In the genomic region with DNA sequence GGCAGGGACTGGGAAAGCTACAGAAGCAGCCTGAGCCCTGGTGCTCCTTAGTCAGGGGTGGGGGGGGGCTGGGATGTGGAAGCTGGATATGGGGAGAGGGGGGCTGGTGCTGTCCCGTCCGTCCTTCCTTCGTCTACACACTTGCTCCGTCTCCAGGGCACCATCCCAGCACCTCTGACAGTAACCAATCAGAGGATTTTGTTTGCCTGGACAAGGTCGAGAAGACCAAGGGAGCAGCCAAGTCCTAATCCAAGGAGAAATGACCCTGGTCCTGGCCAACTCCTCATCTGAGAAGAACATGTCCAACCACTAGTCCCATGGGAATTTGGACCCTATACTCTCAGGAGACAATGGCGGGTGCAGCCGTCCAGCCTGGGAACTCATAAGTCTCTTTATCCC, we compare ENCODE assay signal across 10 mouse cellular contexts. TPM values are rescaled to one million over a fixed set of nuclear protein-coding genes. Genes with fewer than 3 reads are reported as not detected.
DNase-seq lines count a peak whose midpoint lies in the region; ATAC-seq and TF ChIP-seq lines count a peak whose summit lies in the region.
"Had no signal": no experiment of that assay in that cellular context is flagged by ENCODE, and none has a peak within 500 bp of the region (broad histone marks: within the 10 kb centered on the region; RNA-seq: fewer than 3 reads in every experiment).

No protein-coding gene starts in this region.

- no peak for TF ChIP-seq CTCF in liver, adult 2 months (IDR thresholded peaks at IDR 0.05; ENCODE audit: low read depth, low read length)

- DNase-seq in liver, adult 2 months (ENCODE audit: extremely low read depth, low read depth, low spot score): peak; percentile 9
- no peak for DNase-seq in liver, embryonic 11.5 days (ENCODE audit: low spot score)
- DNase-seq in heart, postnatal 10 days: peak; percentile 76 to 78
- DNase-seq in skeletal muscle tissue, adult 2 months (ENCODE audit: low read depth, low spot score): peak; percentile 77
- DNase-seq in urinary bladder, adult 18-20 months (ENCODE audit: low spot score in 2 of 2): no peak
- DNase-seq: cerebellum, adult 11-12 months; liver, embryonic 13.5 days had no signal

- intact Hi-C loops in heart, postnatal 10 days (cut with DNase I): no loop called here

- no peak overlapping the region for H3K4me3 ChIP-seq in liver, adult 2 months (ENCODE audit: insufficient read depth, low read depth, low read length)
- H3K4me3 ChIP-seq in liver, embryonic 11.5 days (ENCODE audit: low read depth, low read length): no peak overlapping the region
- H3K4me3 ChIP-seq in embryonic facial prominence, embryonic 15.5 days (replicated peaks): no peak overlapping the region
- H3K4me3 ChIP-seq: liver, embryonic 13.5 days had no signal

- H3K4me2 ChIP-seq in liver, embryonic 11.5 days: no peak overlapping the region
- H3K4me2 ChIP-seq in embryonic facial prominence, embryonic 15.5 days (replicated peaks): no peak overlapping the region
- H3K4me2 ChIP-seq: liver, embryonic 13.5 days had no signal

- no peaks in the 10 kb centered on the region for H3K9me3 ChIP-seq in liver, embryonic 11.5 days (ENCODE audit: control insufficient read depth, low read length)
- no peaks in the 10 kb centered on the region for H3K9me3 ChIP-seq in embryonic facial prominence, embryonic 15.5 days (replicated peaks)
- H3K9me3 ChIP-seq: liver, embryonic 13.5 days had no signal

- H3K79me2 ChIP-seq in liver, adult 2 months (ENCODE audit: control insufficient read depth, insufficient read depth, low read length): no peaks in the 10 kb centered on the region

- no peak overlapping the region for H3K9ac ChIP-seq in liver, adult 2 months (ENCODE audit: low read depth, low read length)
- H3K9ac ChIP-seq in liver, embryonic 11.5 days (ENCODE audit: low read depth, low read length): no peak overlapping the region
- H3K9ac ChIP-seq in embryonic facial prominence, embryonic 15.5 days: no peak overlapping the region
- H3K9ac ChIP-seq: liver, embryonic 13.5 days had no signal

- WGBS in liver, adult 2 months: 65% methylated on average over 7 of the region's 7 CpGs
- 50% methylated on average over 7 of the region's 7 CpGs for WGBS in liver, embryonic 11.5 days
- 63% methylated on average over 7 of the region's 7 CpGs for WGBS in embryonic facial prominence, embryonic 15.5 days

- no peaks in the 10 kb centered on the region for H3K36me3 ChIP-seq in liver, adult 2 months (ENCODE audit: control insufficient read depth, insufficient read depth, low read length)
- no peaks in the 10 kb centered on the region for H3K36me3 ChIP-seq in liver, embryonic 11.5 days (ENCODE audit: control insufficient read depth, insufficient read depth, low read length)
- H3K36me3 ChIP-seq in embryonic facial prominence, embryonic 15.5 days: no peaks in the 10 kb centered on the region
- H3K36me3 ChIP-seq: liver, embryonic 13.5 days had no signal

- no peak for ATAC-seq in liver, embryonic 11.5 days (replicated peaks; ENCODE audit: low FRiP score)
- ATAC-seq in embryonic facial prominence, embryonic 15.5 days (ENCODE audit: insufficient number of reproducible peaks, low FRiP score, low TSS enrichment, low read depth): 0 out of 2 replicates have a peak, but pooled peaks have one; percentile 16
- no peak for ATAC-seq in erythroid progenitor cell, adult 5-6 weeks (replicated peaks; ENCODE audit: low FRiP score, poor library complexity, severe bottlenecking)
- ATAC-seq: Patski had no signal

- peaks cover 4% of the 10 kb centered on the region; the same call in 1 of the 2 replicates for H3K4me1 ChIP-seq in liver, adult 2 months (ENCODE audit: control insufficient read depth, insufficient read depth, low read length)
- H3K4me1 ChIP-seq in liver, embryonic 11.5 days (replicated peaks; ENCODE audit: control insufficient read depth, insufficient read depth, low read length): no peaks in the 10 kb centered on the region
- peaks cover 15% of the 10 kb centered on the region for H3K4me1 ChIP-seq in embryonic facial prominence, embryonic 15.5 days
- H3K4me1 ChIP-seq: liver, embryonic 13.5 days had no signal

- no peaks in the 10 kb centered on the region for H3K27me3 ChIP-seq in liver, adult 2 months (ENCODE audit: control insufficient read depth, insufficient read depth, low read length)
- H3K27me3 ChIP-seq in liver, embryonic 11.5 days (replicated peaks; ENCODE audit: control insufficient read depth, insufficient read depth, low read length): peaks cover 4% of the 10 kb centered on the region
- H3K27me3 ChIP-seq in embryonic facial prominence, embryonic 15.5 days: no peaks in the 10 kb centered on the region
- H3K27me3 ChIP-seq: Patski had no signal

- TF ChIP-seq POLR2A in liver, adult 2 months (IDR thresholded peaks at IDR 0.05; ENCODE audit: extremely low read depth, insufficient read depth, low read length): no peak

- peak overlapping the region; percentile 17 for H3K27ac ChIP-seq in liver, adult 2 months (replicated peaks; ENCODE audit: insufficient read depth, low read depth, low read length)
- H3K27ac ChIP-seq in liver, embryonic 11.5 days (ENCODE audit: low read depth, low read length): no peak overlapping the region
- no peak overlapping the region for H3K27ac ChIP-seq in embryonic facial prominence, embryonic 15.5 days (replicated peaks)
- H3K27ac ChIP-seq: liver, embryonic 13.5 days had no signal

RNA-seq across cellular contexts. Expression of gene Wnt7b, which starts 18.4 kb away (rescaled TPM):
- total RNA-seq in liver, adult 2 months (2014; rRNA removed): 0.07 and 0.09 TPM in 2 replicates
- polyA plus RNA-seq in liver, adult 2 months (2012; rRNA removed): 0.06 and 0.12 TPM in 2 replicates
- 1.2 and 2.2 TPM in 2 replicates for polyA plus RNA-seq in liver, embryonic 11.5 days (2014; fragmentation: Nextera tagmentation; extraction: Ambion mirVana)
- polyA plus RNA-seq in embryonic facial prominence, embryonic 15.5 days (2015; fragmentation: Nextera tagmentation; extraction: Ambion mirVana): 36.0 and 40.9 TPM in 2 replicates
- total RNA-seq in heart, postnatal 10 days (2021): under 1 TPM; 0.22 to 0.25 TPM
- total RNA-seq in erythroid progenitor cell, adult 5-6 weeks (2015; ENCODE audit: low replicate concordance): not detected in 2 replicates
- not detected in 2 replicates for total RNA-seq in erythroid progenitor cell, adult 5-6 weeks (2017; ENCODE audit: low replicate concordance)

Comparison
In these comparisons a context has a peak if more than half of its experiments do, and no peak if none do; other contexts are left out.
1. DNase-seq: peak in liver, adult 2 months (single experiment), heart, postnatal 10 days (2 of 2) and skeletal muscle tissue, adult 2 months (single experiment); none in liver, embryonic 11.5 days (single experiment) and urinary bladder, adult 18-20 months (0 of 2).